Mouse (Mus musculus) forebrain, embryonic 15.5 days (tissue): ENCODE results near the gene AC134908.4. TPM values are rescaled to one million over a fixed set of nuclear protein-coding genes. Genes with fewer than 3 reads are reported as not detected.
A peak's percentile ranks its signal among the peaks of the same experiment; 100 is the strongest.
"Not testable (repeated sequence)": the region's sequence is repeated elsewhere in the genome, so short reads cannot be mapped to it uniquely, and the experiment has no call there.

Source experiments
- ATAC-seq: fragments of 200-750 bp; cut with Nextera tagmentation; replicated peaks from 2 replicates; pipeline ENCODE4 v1.8.0; 2017; ENCODE audit warnings: mild to moderate bottlenecking, moderate TSS enrichment, moderate library complexity
- H3K27ac ChIP-seq: fragments of 300-500 bp; sonication (generic); replicated peaks from 2 replicates; pipeline ENCODE4 v1.5.1; 2015; ENCODE audit warnings: mild to moderate bottlenecking, inconsistent platforms
- H3K27me3 ChIP-seq: fragments of 300-500 bp; sonication (generic); 2 replicates; pipeline ENCODE4 v1.6.1; 2015; ENCODE audit warnings: inconsistent platforms
- H3K36me3 ChIP-seq: fragments of 300-500 bp; sonication (generic); 2 replicates; pipeline ENCODE4 v1.6.1; 2015; ENCODE audit warnings: mild to moderate bottlenecking, inconsistent platforms
- H3K4me1 ChIP-seq: fragments of 300-500 bp; sonication (generic); 2 replicates; pipeline ENCODE4 v1.6.1; 2015; ENCODE audit warnings: inconsistent platforms
- H3K4me2 ChIP-seq: fragments of 300-500 bp; sonication (generic); replicated peaks from 2 replicates; pipeline ENCODE4 v1.6.1; 2015; ENCODE audit warnings: mild to moderate bottlenecking, inconsistent platforms
- H3K4me3 ChIP-seq: fragments of 300-500 bp; sonication (generic); 2 replicates; pipeline ENCODE4 v1.5.1; 2015; ENCODE audit warnings: mild to moderate bottlenecking, inconsistent platforms
- H3K9ac ChIP-seq: fragments of 300-500 bp; sonication (generic); replicated peaks from 2 replicates; pipeline ENCODE4 v1.6.1; 2015; ENCODE audit warnings: mild to moderate bottlenecking, inconsistent platforms
- H3K9me3 ChIP-seq: fragments of 300-500 bp; sonication (generic); 2 replicates; pipeline ENCODE4 v1.6.1; 2016; ENCODE audit warnings: inconsistent platforms
- WGBS: fragments of 180-500 bp; shearing (Covaris S2); methylation state at CpG from one replicate; pipeline ENCODE4 v1.1.7; 2015; ENCODE audit warnings: mixed read lengths; 5-methylcytosine and 5-hydroxymethylcytosine counted together
- polyA plus RNA-seq: library from polyadenylated mRNA; unstranded; fragments of >200 nt; fragmentation: Nextera tagmentation; extraction: Ambion mirVana; gene quantifications from 2 replicates; pipeline ENCODE4 v1.2.1, GENCODE M21; 2015

Gene AC134908.4
- polyA plus RNA-seq, 1 experiment from 2014 or later: not detected

GRCm38 (mm10) chr17:25817662-25818061, 22.2 kb upstream of the AC134908.4 start:
- H3K27ac ChIP-seq: no peak overlapping the region
- peaks cover 18% of the 10 kb centered on the region for H3K4me1 ChIP-seq
- no peak for ATAC-seq
- H3K36me3 ChIP-seq: peaks cover 27% of the 10 kb centered on the region
- no peak overlapping the region for H3K9ac ChIP-seq
- WGBS: 93% methylated on average over 11 of the region's 11 CpGs
- no peak overlapping the region for H3K4me2 ChIP-seq
- H3K27me3 ChIP-seq: peaks cover 22% of the 10 kb centered on the region
- no peaks in the 10 kb centered on the region for H3K9me3 ChIP-seq
- no peak overlapping the region for H3K4me3 ChIP-seq

GRCm38 (mm10) chr17:25813471-25813870, 18.0 kb upstream of the AC134908.4 start:
- H3K4me3 ChIP-seq: peak overlapping the region; percentile 16
- H3K36me3 ChIP-seq: peaks cover 16% of the 10 kb centered on the region
- peak overlapping the region; percentile 35 for H3K4me2 ChIP-seq
- no peak for ATAC-seq
- H3K4me1 ChIP-seq: peaks cover 40% of the 10 kb centered on the region
- no peak overlapping the region for H3K27ac ChIP-seq
- peak overlapping the region; percentile 28 for H3K9ac ChIP-seq
- H3K9me3 ChIP-seq: no peaks in the 10 kb centered on the region
- 2% methylated on average over 20 of the region's 20 CpGs for WGBS
- H3K27me3 ChIP-seq: peaks cover 8% of the 10 kb centered on the region

GRCm38 (mm10) chr17:25810890-25811289, 15.4 kb upstream of the AC134908.4 start:
- H3K9me3 ChIP-seq: no peaks in the 10 kb centered on the region
- no peaks in the 10 kb centered on the region for H3K36me3 ChIP-seq
- peak overlapping the region; percentile 99; the same call in 1 of the 2 replicates for H3K4me3 ChIP-seq
- peak overlapping the region; percentile 89 for H3K4me2 ChIP-seq
- no peak overlapping the region for H3K9ac ChIP-seq
- no peak overlapping the region for H3K27ac ChIP-seq
- no peak for ATAC-seq
- peaks cover 47% of the 10 kb centered on the region for H3K4me1 ChIP-seq
- no peaks in the 10 kb centered on the region for H3K27me3 ChIP-seq
- 82% methylated on average over 4 of the region's 4 CpGs for WGBS

- ATAC-seq: peak; percentile 53
- Histone ChIP-seq H3K4me1 (peaks cover 47% of the 10 kb centered on the region), H3K9ac (peak overlapping the region; percentile 99)
These were observed 14.3 kb upstream of the AC134908.4 start for GRCm38 (mm10) chr17:25809606-25810340.

GRCm38 (mm10) chr17:25808789-25809605, 13.5 kb upstream of the AC134908.4 start, which contains the start of gene Fbxl16:
Gene Fbxl16 (plus strand): TSS chr17:25809085.
- Histone ChIP-seq H3K27ac (peak within 1 kb of the TSS; percentile 98), H3K4me1 (peaks cover 42% of the 10 kb centered on the region), H3K4me3 (peak within 1 kb of the TSS; percentile 99), H3K36me3 (no peaks in the 10 kb centered on the region), H3K9ac (peak within 1 kb of the TSS; percentile 99), H3K27me3 (no peaks in the 10 kb centered on the region), H3K4me2 (peak within 1 kb of the TSS; percentile 89), H3K9me3 (no peaks in the 10 kb centered on the region)
- WGBS: under 1% methylated on average over 93 of the region's 100 CpGs
- ATAC-seq: peak; percentile 86

More at GRCm38 (mm10) chr17:25809606-25810340, 14.3 kb upstream of the AC134908.4 start:
- peak overlapping the region; percentile 99 for H3K4me3 ChIP-seq
- WGBS: 6% methylated on average over 25 of the region's 25 CpGs
- no peaks in the 10 kb centered on the region for H3K27me3 ChIP-seq
- H3K4me2 ChIP-seq: peak overlapping the region; percentile 89
- H3K36me3 ChIP-seq: no peaks in the 10 kb centered on the region
- H3K27ac ChIP-seq: peak overlapping the region; percentile 98
- no peaks in the 10 kb centered on the region for H3K9me3 ChIP-seq

- H3K36me3 ChIP-seq: no peaks in the 10 kb centered on the region
- peak overlapping the region; percentile 99 for H3K9ac ChIP-seq
- H3K27me3 ChIP-seq: no peaks in the 10 kb centered on the region
- peak overlapping the region; percentile 89 for H3K4me2 ChIP-seq
- peaks cover 43% of the 10 kb centered on the region for H3K4me1 ChIP-seq
- WGBS: 45% methylated on average over 5 of the region's 5 CpGs
- ATAC-seq: peak; percentile 2; the same call in 1 of the 2 replicates
- peak overlapping the region; percentile 98 for H3K27ac ChIP-seq
- H3K4me3 ChIP-seq: peak overlapping the region; percentile 99
- H3K9me3 ChIP-seq: no peaks in the 10 kb centered on the region
These were observed 12.6 kb upstream of the AC134908.4 start for GRCm38 (mm10) chr17:25808028-25808427.

GRCm38 (mm10) chr17:25807452-25807851, 12.0 kb upstream of the AC134908.4 start:
- not testable (repeated sequence) for H3K4me3 ChIP-seq, H3K36me3 ChIP-seq, H3K27me3 ChIP-seq, H3K9ac ChIP-seq, H3K9me3 ChIP-seq, ATAC-seq, H3K4me2 ChIP-seq, H3K27ac ChIP-seq
- peaks cover 43% of the 10 kb centered on the region for H3K4me1 ChIP-seq
- 49% methylated on average over 2 of the region's 2 CpGs for WGBS

GRCm38 (mm10) chr17:25806507-25806906, 11.0 kb upstream of the AC134908.4 start:
- H3K4me3 ChIP-seq: no peak overlapping the region
- no peaks in the 10 kb centered on the region for H3K27me3 ChIP-seq
- no peak overlapping the region for H3K27ac ChIP-seq
- H3K4me1 ChIP-seq: peaks cover 46% of the 10 kb centered on the region
- H3K9ac ChIP-seq: no peak overlapping the region
- H3K36me3 ChIP-seq: no peaks in the 10 kb centered on the region
- 93% methylated on average over 4 of the region's 4 CpGs for WGBS
- H3K4me2 ChIP-seq: no peak overlapping the region
- H3K9me3 ChIP-seq: no peaks in the 10 kb centered on the region
- ATAC-seq: no peak

GRCm38 (mm10) chr17:25802825-25803517, 7.5 kb upstream of the AC134908.4 start:
- Histone ChIP-seq H3K4me2 (peak overlapping the region; percentile 28), H3K27me3 (no peaks in the 10 kb centered on the region), H3K36me3 (no peaks in the 10 kb centered on the region), H3K4me3 (no peak overlapping the region), H3K27ac (peak overlapping the region; percentile 86), H3K9ac (peak overlapping the region; percentile 20; the same call in 1 of the 2 replicates), H3K4me1 (peaks cover 25% of the 10 kb centered on the region), H3K9me3 (no peaks in the 10 kb centered on the region)
- peak; percentile 87 for ATAC-seq
- WGBS: 9% methylated on average over 10 of the region's 10 CpGs

- no peaks in the 10 kb centered on the region for H3K9me3 ChIP-seq
These were observed 5.6 kb upstream of the AC134908.4 start for GRCm38 (mm10) chr17:25801029-25801428.

GRCm38 (mm10) chr17:25796951-25797369, 1.5 kb upstream of the AC134908.4 start, which contains the start of gene Metrn:
Gene Metrn (minus strand): TSS chr17:25797136.
- Histone ChIP-seq H3K4me2 (peak within 1 kb of the TSS; percentile 86), H3K4me1 (peaks cover 55% of the 10 kb centered on the region), H3K27ac (peak within 1 kb of the TSS; percentile 40), H3K27me3 (0 out of 2 replicates have a peak, but pooled peaks cover 4% of the 10 kb centered on the region), H3K9ac (peak within 1 kb of the TSS; percentile 61), H3K36me3 (no peaks in the 10 kb centered on the region), H3K9me3 (no peaks in the 10 kb centered on the region), H3K4me3 (peak within 1 kb of the TSS; percentile 63)
- peak; percentile 68 for ATAC-seq
- 0% methylated on average over 33 of the region's 35 CpGs for WGBS

More at GRCm38 (mm10) chr17:25801029-25801428, 5.6 kb upstream of the AC134908.4 start:
- no peak overlapping the region for H3K9ac ChIP-seq
- no peak overlapping the region for H3K4me2 ChIP-seq
- 8% methylated on average over 6 of the region's 6 CpGs for WGBS
- ATAC-seq: no peak
- H3K4me1 ChIP-seq: peaks cover 39% of the 10 kb centered on the region
- H3K27ac ChIP-seq: no peak overlapping the region
- H3K4me3 ChIP-seq: no peak overlapping the region
- 0 out of 2 replicates have a peak, but pooled peaks cover 4% of the 10 kb centered on the region for H3K27me3 ChIP-seq
- no peaks in the 10 kb centered on the region for H3K36me3 ChIP-seq
